Mouse (Mus musculus): ENCODE measurements at regions not wholly inside any gene's neighbourhood (a gene's known extent, or its start where the extent isn't known, plus 50 kb on each side); places are given as distances from the start of the nearest gene placed in this dataset.

DNA sequence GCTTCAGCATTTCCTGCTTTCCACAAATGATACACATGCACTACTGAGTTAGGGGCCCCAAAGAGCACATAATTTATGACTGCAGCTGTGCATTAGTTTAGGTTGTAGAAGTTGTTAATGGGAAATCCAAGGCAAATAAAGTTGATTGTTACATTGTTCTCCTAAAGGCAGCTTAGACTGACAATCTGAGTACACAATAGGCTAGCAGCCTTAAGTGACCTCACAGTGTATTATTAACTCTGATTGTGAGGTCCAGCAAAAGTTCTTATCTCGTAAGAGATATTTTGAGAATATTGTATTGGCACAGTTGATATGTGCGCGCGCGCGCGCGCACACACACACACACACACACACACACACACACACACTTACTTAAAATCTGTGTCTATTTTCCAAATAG lies 70.5 kb upstream of the Yae1d1 start:
- DNase-seq (ENCODE audit: low spot score in 2 of 2), result no peak
- intact Hi-C loops (cut with DNase I), result no loop called here

DNA sequence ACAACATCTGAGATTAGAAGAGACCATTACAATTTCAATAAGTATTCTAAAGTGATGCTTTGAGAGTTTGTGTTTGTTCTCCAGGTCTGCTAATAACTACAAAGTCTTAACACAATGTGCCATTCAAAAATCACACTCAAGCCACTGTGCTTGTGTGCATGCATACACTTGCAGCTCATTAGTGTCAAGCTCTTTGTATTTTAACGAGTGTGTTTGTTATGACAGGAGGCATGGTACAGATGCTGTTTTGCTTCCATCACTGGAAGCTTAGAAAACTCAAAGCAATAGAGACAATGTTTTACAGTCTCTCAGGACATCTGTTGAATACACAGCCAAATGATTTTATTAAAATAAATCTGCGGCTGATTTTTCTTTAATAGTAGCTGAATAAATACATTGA lies 67.1 kb upstream of the Yae1d1 start:
- intact Hi-C loops (cut with DNase I), result no loop called here
- no peak for DNase-seq (ENCODE audit: low spot score in 2 of 2)

DNA sequence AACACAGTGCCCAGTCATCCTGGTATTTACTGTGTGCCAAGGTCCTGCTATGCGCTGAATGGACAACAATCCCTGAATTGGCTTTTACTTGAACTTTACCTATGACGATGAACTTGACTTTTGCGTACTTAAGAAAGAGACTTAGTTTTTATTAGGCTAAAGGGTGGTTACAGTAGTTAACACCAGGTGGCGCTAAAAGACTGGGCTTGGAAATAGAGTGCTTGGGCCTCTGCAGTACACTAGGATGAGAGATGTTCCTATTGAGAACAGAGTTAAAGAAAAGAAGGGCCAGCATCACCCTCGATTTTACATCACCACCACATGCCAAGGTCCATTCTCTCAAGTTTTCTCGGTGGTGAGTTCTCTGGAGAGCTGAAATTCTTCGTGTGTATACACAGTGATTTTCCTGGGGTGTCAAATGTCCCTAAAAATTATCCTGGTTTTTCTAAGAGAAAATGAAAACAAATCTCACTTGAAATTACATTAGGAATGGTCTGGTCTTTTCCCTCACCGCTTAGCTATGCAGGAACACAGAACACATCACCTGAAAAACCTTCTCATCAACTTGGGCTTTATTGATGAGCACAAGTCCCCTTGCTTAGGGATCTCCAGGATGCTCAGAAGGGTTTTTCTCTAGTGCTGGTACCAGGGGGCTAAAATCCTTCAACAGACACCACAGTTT lies 64.2 kb upstream of the Yae1d1 start:
- intact Hi-C loops (cut with DNase I), result loop anchor here (2.0 to 10.0 kb wide), 3 partner anchors 641 to 1077 kb away; no protein-coding TSS in a partner anchor

DNA sequence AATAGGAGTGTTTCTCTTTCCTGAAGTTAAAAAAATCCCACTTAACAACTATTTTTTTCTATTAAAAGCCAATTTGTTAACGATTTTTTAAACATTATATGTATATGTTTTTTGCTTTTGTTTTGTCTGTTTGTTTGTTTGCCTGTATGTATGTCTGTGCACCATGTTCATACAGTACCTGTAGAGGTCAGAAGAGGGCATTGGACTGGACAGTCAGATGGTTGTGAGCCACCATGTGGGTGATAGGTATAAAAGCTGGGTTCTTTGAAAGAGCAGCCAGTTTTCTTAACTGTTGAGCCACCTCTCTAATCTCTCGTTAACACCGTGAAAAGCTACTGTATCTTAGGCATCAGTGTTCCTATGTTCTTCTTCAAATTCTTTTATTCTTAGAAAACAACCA lies 63.7 kb upstream of the Yae1d1 start:
- intact Hi-C loops (cut with DNase I), result loop anchor here (2.0 to 10.0 kb wide), 3 partner anchors 642 to 1078 kb away; no protein-coding TSS in a partner anchor
- DNase-seq (ENCODE audit: low spot score in 2 of 2), result no peak

More for the DNA sequence above, 64.2 kb upstream of the Yae1d1 start:
- DNase-seq (ENCODE audit: low spot score in 2 of 2), result peak; percentile 14 to 46

DNA sequence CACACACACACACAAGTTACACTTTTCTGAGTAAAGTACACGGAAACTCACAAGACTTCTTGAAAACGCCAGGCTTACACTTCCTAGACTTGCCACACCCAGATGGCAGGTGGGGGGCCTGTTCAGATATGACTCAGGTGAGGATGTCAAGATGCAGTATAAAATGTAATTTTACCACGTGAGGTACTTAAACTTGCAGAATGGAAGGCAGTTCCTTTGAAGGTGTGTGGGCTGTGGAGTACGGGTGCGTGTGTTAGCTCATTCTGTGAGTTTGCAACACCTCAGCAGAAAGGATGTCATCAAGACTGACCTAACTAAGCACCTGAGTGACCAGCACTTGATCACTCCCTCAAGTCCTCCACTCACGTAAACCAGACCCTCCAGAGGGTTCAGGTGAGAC lies 50.0 kb upstream of the Yae1d1 start:
- DNase-seq (ENCODE audit: low spot score in 2 of 2), result no peak
- intact Hi-C loops (cut with DNase I), result no loop called here

Measured in left cerebral cortex, postnatal 36 days (tissue).